Mouse (Mus musculus) heart, postnatal 0 days (tissue): ENCODE measurements at regions not wholly inside any gene's neighbourhood (a gene's known extent, or its start where the extent isn't known, plus 50 kb on each side); places are given as distances from the start of the nearest gene placed in this dataset.

Experiments used
- CTCF ChIP-seq: IDR thresholded peaks from 2 replicates; pipeline ENCODE4 v1.5.1; 2016; ENCODE audit warnings: antibody characterized with exemption, control low read depth, low read depth
- EP300 ChIP-seq: IDR thresholded peaks from 2 replicates; pipeline ENCODE4 v1.6.1; 2016; ENCODE audit warnings: antibody characterized with exemption, low read depth

GRCm38 (mm10) chr12:114366276-114366675, 822.6 kb downstream of the Adam6a start:
- TF ChIP-seq CTCF (no peak), EP300 (no peak)
